Mouse (Mus musculus) right cerebral cortex, postnatal 25 days (tissue): ENCODE results near the gene Epb41l1.

Experiments used
- DNase-seq: peaks from one replicate; pipeline ENCODE4 v3.0.0; 2022

The Epb41l1 gene

DNA sequence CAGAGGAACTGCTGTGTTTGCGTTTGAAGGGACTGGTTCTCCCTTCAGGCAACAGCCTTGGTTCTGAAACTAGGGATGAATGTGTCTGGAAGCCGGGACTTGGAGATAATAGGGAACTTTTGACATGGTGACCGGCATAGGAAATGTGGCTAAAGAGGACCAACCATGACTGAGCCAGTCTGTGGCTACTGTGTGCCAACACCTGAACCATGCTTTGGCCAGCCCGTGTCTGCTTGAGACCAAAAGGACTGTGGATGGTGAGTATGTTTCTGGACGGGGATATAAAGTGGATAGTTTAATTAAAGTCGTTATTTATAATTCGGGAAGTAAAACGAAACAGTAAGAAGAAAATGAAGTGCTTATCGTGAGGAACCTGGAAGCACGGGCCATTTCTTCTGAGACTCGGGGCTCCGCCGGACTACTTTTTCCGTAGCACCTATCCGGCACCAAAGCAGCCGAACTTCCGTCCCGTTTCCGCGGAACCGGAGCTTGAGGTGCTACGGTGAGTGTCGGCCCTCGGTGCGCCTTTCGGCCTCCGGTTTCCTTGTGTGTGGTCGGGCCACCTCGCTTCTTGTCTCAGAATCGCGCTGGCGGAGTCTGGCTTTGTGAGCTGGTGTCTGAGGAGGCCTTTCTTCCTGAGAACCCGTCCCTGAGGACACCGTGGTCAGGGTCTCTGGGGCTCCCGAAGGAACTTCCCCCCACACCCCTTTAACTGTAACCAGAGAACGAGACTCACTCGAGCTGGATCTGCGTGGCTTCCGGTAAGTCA, 126.6 kb downstream of the Epb41l1 start, which contains the start of gene Aar2:
Gene Aar2 (plus strand): TSS at position 462 of the 769 bp plus-strand sequence.
- peak; percentile 75 for DNase-seq

DNA sequence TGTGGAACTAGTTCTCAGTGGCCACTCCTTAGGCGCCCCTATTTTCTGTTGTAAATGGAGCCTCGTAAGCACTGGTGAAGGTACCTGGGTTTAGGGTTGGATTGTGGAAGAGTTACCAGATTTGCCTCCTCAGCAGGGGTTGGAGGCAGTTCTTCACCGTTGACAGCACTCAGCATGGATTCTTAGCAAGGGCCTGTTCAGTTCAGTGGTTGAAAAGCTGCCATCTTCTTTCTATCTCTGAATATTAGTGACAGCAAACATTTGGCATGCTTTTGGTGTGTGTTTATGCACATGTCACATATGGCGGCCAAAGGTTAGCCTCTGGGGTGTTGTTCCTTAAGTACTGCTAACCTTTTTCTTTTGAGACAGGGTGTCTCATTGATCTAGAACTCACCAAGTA, 131.7 kb downstream of the Epb41l1 start:
- no peak for DNase-seq

DNA sequence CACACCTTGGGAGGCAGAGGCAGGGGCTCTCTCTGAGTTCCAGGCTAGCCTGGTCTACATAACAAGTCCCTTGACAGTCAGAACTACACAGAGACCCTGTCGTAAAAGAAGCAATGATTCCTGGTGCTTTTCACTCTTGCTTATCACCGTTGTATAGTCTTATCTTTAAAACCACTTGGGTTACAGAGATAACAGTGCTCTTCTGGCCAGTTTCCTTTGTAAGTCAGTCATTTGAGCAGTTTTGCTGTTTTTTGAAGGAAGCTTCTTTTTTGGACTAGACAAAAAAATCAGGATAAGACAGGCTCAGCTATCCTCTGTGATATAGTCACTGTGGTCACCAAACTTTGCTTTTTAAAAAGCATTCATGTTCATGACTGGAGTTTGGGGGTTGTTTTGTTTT, 141.1 kb downstream of the Epb41l1 start:
- no peak for DNase-seq

DNA sequence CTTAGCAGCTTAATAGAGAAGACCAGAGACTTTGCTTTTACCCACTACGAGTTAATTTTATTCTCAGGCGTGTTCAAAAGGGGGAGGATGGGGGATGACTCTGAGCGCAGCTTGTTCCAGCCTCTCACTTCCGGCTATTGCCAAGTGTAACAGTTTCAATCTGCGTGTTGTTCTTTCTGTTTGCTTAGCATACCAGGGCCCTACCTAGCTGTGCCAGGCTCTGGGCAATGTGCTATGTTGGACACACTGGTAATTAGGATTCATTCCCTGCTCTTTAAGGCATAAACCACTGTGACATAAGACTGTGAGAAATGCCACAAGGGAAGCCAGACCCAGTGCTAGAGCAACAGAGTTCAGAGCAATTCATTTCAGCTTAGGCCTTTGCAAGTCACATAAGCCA, 142.8 kb downstream of the Epb41l1 start:
- DNase-seq: no peak

DNA sequence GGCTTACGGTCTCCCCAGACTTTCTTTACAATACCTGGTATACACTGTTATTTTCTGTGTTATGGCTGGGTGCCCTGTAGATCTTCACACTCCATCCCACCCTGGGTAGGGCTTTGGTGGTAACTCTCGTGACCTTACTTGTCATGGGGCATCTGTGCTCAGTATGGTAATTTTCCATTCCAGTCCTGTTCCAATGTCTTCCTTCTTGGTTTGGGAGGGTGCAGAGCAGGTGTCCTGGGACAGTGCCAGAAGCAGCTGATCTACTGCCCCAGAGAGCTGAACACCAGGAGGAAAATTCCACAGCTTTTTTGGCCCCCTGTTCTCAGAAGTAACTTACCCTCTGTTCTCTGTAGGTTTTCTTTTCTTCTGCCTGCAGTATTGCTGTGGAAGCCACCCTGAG, 145.8 kb downstream of the Epb41l1 start:
- DNase-seq: no peak

DNA sequence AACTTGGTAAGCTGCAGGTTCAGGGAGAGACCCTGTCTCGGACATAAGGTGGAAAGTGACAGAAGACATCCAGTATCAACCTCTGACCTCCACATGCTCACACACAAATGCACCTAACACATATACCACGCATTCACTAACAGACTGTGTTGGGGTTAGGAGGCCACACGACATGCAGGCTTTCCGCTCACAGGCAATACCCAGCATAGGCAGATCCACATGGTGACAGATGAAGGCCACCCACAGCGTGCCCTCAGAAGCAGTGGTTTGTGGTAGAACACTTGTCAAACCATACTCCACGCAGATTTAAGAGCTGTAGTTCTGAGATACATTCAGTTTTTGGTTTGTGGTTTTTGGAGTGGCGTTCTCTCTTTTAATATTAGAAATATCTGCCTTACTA, 147.9 kb downstream of the Epb41l1 start:
- no peak for DNase-seq

DNA sequence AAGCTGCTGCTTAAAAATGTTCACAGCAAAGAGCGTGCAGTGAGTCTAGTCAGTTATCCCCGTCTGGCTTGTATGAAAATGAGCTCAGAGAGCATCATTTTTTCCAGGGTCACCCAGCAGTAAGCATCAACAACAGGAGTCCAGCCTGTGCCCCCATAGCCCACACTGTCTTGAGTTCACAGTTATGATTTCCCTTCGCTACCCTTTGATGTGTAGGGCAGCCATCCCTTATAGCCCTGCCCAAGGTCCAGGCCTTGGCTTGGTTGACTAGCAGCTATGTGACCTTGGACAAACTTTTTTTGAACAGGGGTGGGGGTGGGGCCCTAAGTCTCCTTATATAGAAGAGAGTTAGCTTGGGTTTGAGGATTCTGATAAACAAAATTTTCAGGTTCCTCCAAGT, 148.6 kb downstream of the Epb41l1 start:
- no peak for DNase-seq

DNA sequence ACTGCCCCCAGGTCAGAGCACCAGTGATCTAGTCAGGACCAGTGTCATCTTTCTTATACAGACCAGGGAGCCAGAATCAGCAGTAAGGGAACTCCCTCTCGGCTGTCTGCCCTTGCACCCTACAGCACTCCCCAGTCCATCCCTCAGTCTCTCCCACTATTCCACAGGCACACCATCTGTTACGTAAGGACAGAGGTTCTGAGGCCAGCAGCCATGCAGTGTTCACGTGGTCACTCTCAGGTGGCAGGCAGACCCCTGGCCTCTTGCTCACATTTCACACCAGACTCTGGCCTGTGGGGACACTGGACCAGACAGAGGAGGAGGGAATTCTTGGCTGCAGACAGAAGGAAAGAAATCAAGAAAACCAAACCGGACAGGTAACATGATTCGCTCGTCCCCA, 150.8 kb downstream of the Epb41l1 start:
- no peak for DNase-seq

DNA sequence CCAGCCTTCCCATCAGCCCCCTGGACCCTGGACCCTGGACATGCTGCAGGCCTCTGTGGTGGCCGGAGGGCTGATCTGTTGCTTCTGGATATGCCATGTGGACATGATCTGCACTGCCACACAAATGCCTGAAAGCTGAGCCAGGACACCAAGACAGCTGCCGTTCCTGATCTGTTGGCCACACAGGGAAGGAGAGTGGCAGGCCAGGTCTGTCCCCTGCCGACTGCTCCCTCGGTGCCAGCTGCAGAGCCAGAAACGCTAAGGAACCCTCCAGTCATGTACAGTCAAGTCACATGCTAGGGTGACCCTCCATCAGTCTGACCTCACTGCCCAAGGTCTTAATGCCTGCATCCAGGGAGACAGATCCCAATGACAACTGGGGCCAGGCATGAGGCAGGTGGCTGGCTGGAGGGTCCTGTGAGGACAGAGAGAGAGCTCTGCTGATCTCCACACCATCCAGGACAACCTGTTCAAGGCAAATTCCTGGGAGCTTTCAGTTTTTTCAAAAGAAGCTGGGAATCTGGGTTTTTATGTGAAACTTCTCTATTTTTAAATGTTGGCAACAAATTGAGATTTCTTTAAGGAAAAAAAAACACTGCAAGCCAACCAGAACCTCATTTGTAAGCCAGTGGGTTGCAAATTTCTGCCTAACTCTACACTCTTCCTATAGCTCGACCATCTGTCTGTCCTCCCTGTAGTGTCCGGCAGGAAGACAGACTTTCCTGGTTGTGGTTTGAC, 156.3 kb downstream of the Epb41l1 start:
- DNase-seq: no peak

DNA sequence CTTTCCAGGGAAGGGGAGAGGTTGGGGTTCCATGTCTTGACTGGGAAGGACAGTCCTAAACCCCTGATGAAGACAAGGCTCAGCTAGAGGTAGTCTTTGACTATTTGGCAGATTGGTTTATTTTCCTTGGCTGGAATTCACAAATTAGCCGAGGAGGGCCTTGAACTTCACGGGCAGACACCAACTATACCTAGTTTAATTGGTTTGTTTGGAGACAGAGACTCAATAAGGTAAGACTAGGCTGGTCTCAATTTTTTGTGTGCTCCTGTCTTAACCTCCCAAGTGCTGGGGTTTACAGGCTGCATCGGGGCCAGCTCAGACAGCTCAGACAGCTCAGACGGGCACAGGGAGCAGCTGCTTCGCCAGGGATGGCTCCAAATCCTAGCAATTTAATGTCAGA, 159.8 kb downstream of the Epb41l1 start:
- DNase-seq: no peak

DNA sequence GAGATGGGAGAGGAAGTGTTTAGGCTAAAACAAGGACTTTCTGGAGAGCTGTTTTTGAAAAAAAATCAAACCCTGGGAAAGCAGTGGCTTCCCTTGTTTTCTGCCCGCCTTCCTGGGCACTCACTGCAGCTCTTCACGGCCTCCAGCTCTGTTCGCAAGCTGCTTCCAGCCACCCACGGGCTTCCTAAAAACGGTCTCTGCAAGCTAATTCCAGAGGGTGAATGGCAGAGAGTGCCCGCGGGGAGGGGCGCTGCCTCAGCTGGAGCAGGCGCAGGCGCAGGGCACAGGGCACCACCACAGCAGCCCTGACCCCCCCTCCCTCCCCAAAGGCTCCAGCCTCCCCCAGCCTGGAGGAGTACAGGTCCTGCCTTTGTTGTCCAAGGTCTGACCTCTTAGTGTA, 160.5 kb downstream of the Epb41l1 start:
- DNase-seq: peak; percentile 88

DNA sequence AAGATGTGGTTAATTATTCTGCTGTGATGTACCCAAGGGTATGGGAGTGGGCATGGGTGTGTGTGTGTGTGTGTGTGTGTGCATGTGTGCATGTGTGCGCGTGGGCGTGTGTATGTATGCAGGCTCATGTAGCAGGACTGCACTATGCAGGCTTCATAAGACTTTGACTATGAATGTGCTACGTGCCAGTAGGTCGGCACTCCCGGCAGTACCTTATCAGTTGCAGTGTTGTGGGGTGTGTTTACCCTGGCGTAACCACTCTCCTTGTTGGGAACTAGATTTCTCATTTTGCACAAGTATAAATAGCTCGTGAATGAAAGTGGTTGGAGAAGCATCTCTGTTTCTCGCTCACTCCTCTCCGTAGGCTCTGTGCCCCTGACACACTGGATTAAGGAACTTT, 162.2 kb downstream of the Epb41l1 start:
- no peak for DNase-seq

DNA sequence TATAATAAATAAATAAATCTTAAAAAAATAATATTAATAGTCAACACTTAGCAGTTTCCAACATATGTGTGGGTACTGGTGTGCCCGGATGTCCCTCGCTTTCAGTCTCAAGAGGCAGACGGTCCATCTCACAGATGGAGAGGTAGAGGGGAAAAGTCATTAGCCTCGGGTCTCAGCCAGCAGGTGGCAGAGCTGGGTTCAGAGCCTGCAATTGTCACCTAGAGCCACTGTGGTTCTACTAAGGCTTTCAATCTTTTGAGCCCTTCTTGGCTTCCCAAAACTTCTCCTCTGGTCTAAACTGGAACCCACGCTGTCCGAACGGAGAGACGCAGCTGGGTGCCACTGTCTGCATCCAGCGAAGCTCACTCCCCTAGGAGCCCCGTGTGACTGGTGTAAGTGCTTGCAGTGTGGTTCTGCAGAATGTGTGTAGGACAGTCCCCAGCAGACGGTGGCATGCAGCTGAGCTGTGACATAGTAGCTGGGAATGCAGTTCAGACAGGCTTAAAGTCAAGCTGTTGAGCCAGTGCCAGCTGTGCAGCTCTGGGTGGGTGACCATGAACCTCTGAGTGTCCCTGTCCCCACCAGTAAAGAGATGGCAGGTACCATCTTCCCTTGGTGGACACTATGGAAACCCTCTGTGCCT, 163.6 kb downstream of the Epb41l1 start:
- peak; percentile 31 for DNase-seq

DNA sequence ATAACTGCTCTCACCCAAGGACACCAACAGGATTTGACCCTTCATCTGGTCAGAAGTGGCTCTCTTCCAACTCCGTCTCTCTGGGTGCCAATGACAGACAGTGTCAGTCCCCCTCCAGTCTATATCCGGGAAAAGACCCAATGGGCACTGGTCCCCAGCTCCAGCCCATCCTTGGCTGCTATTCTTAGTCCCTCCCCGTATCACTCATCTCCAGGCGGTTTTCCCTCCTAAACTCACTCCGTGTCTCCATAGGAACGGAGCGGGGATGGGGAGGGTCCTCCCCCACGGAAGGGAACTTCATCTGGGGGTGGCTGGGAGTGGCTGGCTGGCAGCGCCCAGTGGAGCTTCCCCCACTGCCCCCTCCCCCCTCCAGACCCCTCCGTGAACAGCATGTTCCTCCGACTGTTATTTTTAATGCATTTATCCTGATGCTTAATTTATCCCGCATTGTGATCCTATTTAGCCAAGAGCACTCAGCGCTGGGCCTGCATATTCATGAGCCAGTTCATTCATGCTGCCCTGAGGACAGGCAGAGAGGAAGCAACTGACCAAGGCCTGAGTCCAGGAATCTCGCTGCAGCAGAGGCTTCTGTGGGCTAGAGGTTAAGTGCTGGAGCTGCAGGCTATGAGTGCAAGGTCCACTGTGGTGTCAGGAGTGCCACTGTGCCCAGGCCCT, 164.2 kb downstream of the Epb41l1 start:
- DNase-seq: peak; percentile 65

DNA sequence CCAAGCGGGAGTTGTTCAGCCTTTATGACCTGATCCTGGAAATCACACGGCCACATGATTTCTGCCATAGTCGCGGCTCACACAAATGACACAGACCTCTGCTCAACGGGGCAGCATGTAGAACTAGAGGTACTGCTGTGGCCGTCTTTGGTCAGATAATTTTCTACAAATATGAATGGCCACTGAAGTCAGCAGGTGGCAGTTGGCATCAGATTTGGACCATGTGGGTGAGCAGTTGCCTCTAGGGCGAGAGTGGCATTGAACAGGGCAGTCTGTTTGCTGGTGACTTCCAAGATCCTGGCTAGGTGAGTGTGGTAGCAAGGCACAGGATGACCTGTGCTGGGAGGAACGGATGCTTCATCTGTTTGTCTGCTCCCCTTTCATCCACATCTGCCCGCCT, 168.8 kb downstream of the Epb41l1 start:
- no peak for DNase-seq
